Mouse (Mus musculus) stomach, postnatal 0 days (tissue): ENCODE results near the gene Bhlha9.

Experiments used
- CTCF ChIP-seq: IDR thresholded peaks from 2 replicates; pipeline ENCODE4 v1.5.1; 2016; ENCODE audit warnings: antibody characterized with exemption, low read depth, mild to moderate bottlenecking, moderate library complexity
- EP300 ChIP-seq: optimal IDR thresholded peaks from 2 replicates; pipeline ENCODE3; 2016; ENCODE audit warnings: antibody characterized with exemption

DNA sequence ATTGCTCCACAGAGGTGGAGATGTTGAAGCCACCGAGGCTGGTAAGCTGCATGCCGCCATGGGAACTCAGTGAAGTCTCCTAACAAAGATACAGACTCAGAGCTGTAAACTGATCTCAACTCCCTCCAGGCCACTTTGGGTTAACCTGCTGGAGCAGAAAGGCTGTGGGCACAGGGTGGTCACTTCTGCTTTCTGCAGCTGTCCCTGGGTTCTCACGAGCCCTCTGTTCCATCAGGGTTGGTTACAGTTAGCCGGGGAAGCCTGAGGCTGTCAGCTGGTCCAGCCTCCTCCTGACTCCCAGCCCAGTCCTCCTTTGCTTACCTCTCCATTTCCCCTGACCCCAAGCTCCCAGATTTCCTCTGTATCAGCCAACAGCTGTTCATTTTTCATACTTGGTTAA, 4.5 kb upstream of the Bhlha9 start:
- TF ChIP-seq CTCF, result no peak
- TF ChIP-seq EP300, result no peak
